Mouse (Mus musculus): Measurements from ENCODE around the gene Jak3.

- no peak for TF ChIP-seq TAL1 (conservative IDR thresholded peaks at IDR 0.05; ENCODE audit: low read depth, low read length)
- no peak for TF ChIP-seq CTCF (IDR thresholded peaks at IDR 0.05; ENCODE audit: low read depth, low read length)
Observed at GRCm38 (mm10) chr8:71633164-71633563, 42.9 kb upstream of the Jak3 start.

Measured in G1E (cell line).